Mouse (Mus musculus): ENCODE measurements at regions not wholly inside any gene's neighbourhood (a gene's known extent, or its start where the extent isn't known, plus 50 kb on each side); places are given as distances from the start of the nearest gene placed in this dataset.
A peak's percentile ranks its signal among the peaks of the same experiment; 100 is the strongest.

DNA sequence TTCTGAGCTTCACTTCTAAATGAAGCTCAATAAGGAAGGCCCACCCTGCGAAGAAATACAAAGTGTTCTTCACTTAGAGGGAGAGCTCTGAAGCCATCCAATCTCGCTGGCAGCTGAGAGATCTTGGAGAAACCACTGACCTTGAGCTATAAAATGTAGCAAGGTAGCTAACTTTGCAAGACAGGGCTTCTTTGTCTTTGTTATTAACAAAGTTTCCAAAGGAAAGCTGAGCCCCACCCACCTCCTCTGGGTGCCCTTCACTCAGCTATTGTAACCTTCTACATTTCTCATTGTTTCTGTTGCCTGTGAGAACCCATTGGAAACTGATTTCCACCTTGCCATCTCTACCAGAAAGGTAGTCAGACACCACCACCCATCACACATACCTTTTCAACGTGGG lies 57.2 kb upstream of the Usp9x start:
- DNase-seq: no peak

DNA sequence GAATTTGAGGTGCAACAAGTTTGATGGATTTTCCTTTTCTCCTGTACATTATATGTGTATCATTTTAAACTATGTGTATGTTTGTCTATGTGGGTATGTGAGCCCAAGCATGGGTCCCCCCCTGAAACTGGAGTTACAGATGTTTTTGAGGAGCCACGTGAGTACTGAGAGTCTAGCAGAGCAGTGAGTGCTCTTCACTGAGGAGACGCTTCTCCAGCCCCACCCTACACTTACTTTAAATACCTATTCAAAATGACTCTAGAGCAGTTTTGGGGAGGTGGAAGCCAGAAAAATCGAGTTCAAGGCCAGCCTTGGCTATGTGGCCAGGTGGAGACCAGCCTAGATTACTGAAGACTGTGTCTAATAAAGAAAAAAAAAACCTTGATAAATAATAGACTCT lies 58.2 kb upstream of the Usp9x start:
- no peak for DNase-seq

DNA sequence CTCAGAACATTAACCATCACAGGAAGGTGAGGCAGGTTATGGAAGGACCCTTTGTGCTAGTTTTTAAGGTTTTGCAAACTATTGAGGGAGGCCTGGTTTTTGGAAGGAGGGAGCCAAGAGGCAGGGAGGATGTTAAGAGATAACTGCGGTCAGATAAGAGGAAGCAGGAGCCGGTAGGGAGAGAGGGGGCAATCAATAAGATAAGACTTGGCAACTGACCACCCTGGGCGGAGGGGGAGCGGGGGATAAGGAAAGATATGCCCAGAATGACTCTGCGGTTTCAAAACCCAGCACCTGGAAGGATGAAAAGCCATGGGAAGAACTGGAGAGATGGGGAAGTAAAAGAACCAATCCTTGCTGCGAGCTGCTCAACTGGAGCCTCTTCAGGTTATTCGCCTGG lies 80.5 kb upstream of the Usp9x start:
- DNase-seq: no peak

DNA sequence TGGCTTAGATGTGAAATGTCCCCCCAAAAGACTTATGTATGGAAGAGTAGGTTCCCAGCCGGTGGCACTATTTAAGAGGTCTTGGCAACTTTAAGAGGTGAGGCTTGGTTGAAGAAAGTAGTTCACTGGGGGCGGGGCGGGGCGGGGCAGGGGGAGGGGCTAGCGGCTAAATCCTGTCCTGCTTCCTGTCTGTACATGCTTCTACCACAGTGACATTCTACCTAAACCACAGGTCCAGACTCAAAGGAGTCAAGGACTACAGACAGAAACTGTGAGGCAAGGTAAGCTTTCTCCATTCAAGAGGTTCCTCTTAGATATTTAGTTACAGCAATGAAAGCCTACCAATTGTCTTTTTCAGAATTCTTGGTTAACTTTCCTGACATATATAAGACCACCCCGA lies 93.6 kb upstream of the Usp9x start:
- DNase-seq: no peak

DNA sequence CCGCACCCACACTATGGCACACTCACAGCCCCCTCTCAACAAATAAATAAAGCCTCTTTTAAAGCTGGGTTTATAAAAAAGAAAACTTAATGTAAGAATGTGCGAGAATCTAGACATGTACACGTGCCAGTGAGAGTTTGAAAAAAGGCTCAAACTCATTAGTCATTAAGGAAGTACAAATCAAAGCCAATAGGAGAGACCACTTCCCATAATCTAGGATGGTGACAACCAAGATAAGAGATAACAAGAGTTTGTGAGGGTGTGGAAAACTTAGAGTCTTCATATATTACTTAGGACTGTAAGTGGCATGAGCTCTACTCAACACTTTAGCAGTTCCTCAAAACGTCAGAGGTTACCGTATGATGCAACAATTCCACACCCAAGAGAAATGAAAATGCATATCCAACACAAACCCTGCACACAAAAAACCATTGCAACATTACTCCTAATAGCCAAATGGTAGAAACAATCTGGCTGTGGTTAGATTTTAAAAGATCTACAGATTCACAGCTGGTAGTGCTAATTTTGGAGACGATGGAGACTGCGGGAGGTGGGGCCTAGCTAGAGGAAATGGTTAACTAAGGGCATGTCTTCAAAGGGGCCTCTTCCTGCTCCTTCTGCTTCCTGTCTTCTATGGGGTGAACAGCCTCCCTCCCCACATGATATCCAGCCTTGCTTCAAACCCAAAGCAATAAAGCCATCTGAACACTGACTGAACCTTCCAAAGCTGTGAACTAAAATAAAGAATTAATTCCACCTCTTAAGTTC lies 102.1 kb upstream of the Usp9x start:
- DNase-seq: no peak

DNA sequence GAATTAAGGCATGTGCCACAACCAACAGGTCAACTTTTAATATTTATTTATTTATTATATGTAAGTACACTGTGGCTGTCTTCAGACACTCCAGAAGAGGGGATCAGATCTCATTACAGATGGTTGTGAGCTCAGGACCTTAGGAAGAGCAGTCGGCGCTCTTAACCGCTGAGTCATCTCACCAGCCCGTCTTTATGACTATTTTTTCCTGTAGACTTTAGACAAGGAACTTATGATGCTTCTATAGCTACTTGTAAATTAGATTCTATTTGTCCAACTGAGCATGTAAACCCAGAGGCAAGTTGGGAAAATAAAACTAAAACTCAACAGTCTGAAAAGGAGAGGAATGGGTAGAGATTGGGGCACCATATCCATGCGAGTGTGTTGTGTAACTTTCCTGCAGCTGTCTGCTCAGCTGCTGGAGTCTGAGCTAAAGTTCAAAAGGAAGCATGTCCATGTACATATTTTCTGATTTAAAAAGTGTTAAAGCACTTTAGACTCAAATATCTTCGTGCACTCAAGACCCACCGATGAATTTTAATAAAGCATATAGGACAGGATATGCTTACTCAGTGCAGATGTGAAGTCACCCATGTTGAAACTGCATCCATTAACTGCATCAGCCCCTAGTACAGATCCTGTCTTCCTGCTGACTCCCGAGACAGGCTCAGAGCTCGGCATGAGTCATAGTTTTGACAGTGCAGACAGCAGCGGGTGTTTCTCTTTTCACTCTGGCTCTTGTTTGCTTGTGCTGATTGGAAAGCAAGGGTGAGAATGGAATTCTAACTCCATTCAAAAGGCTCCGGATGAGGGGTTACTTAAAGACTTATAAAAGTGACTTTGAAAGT lies 111.6 kb upstream of the Usp9x start:
- peak; percentile 52 for DNase-seq

DNA sequence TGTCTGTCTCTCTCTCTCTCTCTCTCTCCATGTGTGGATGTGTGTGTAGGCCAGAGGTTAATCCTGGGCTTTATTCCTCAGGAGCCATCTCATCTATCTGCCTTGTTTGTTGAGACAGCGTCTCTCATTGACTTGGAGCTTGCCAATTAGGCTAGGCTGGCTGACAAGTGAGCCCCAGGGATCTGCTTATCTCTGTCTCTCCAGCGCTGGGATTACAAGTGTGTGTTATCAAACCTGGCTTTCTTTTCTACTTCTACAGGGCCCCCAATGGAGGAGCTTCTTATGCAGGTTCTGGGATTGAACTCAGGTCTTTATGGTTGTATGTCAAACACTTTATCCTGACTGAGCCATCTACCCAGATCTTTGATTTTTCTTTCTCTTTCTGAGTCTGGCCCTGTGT lies 112.4 kb upstream of the Usp9x start:
- DNase-seq: no peak

DNA sequence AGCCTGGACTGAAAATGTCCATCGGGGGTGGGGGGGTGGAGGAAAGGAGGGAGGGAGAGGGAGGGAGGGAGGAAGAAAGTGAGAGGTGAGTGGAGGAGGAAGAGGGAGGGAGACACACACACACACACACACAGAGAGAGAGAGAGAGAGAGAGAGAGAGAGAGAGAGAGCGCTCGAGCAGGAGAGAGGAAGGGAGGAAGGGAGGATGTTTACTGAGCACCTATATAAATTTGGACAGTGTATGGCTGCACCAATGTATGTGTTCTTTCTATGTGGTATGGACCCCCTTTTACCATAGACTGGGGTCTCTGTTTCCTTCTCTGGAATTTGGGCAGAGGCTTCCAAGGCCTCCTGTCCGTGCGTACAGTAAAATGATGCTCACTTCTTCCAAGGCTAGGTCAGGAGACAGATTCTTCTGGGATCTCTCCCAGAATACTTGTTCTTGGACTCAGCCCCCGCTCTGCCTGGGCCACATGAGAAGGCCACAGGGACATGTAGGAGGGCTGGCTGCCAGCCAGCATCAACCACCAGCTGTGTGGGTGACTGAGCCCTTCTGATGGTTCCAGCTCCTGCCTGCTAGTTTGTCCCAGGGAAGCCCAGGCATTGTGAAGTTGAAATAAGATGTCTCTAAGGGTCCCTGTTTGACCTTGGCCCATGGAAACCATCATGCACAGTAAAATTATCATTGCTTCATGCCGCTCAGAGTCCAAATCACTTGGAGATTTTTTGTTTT lies 120.2 kb upstream of the Usp9x start:
- DNase-seq: peak; percentile 63

DNA sequence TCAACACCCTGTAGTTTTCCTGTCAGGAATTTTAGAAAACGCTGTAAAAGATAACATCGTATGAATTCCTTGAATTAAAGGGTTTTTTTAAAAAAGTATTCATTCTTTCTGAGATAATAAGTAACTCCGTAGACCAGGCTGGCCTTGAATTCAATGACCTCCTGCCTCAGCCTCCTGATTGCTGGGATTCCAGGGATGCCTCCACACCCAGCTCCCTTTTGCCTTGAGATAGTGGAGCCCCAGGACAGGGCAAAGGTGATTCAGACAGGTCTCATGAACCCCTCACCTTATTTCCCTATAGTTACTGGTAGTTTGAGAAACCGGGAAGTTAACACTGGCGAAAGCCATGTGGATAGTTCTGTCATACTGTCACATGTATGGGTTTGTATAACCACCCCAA lies 128.8 kb upstream of the Usp9x start:
- no peak for DNase-seq

DNA sequence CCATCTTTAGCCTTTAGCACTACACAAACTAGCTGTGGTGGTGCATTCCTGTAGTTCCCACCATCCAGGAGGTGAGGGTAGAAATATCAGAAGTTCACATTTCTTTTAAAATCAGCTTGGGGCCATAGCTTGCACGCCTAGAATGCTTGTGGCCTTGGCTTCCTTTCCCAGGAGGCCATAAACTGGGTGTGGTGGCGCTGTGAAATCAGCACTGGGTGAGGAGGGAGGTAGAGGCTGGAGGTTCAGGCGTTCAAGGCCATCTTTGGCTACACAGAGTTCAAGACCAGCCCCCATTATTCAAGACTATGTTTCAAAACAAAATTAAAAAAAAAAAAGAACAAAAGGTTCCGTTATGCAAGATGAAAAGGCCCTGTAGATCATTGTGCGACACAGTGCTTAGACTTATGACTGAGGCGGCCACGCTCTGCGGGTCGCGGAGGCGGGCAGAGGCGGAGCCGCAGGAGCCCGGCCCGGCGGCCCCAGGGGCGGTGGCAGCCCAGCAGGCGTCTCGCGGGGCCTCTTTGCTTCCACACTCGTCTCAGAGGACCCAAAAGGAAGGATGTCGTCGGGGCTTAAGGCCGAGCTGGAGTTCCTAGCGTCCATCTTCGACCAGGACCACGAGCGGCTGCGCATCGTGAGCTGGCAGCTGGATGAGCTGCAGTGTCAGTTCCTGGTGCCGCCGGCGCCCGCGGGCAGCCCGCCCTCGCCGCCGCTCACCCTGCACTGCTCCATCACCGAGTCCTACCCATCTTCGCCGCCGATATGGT lies 134.7 kb upstream of the Usp9x start:
- peak; percentile 28 for DNase-seq

DNA sequence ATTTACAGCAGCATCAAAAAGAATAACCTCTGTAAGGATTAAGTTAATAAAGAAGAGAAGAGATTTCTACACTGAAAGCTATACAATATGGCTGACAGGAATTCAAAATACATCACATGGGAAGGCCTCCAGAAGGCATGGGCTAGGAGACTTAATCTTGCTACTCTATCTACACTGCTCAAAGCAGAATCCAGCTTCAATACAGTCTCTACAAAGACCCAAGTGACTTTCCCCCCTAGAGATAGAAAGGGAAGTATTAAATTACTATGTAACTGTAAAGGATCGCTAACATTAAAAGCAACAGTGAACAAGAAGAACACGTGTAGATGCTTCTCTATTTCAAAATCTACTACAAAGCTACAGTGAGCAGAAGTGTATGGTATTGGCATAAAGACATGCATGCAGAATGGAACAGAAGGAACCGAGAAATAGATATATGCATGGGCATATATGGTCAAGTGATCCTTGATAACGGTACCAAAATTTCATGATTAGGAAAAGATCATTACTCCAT lies 137.9 kb upstream of the Usp9x start:
- no peak for DNase-seq

DNA sequence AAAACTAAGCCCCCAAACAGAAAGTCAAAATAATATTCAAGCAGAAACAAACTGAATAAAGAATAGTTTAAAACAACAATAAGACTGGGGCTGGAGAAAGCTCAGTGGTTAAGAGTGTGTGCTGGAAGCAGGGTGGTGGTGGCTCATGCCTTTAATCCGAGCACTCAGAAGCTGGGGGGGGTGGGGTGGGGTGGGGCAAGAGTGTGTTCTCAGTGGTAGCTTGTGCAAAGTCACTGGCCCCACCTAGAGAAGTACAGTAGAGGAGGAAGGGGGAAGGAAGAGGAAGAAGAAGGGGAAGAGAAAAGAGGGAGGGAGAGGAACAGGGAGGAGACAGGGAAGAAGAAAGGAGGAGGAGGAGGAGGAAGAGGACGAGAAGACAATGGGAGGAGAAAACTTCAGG lies 141.1 kb upstream of the Usp9x start:
- DNase-seq: no peak

DNA sequence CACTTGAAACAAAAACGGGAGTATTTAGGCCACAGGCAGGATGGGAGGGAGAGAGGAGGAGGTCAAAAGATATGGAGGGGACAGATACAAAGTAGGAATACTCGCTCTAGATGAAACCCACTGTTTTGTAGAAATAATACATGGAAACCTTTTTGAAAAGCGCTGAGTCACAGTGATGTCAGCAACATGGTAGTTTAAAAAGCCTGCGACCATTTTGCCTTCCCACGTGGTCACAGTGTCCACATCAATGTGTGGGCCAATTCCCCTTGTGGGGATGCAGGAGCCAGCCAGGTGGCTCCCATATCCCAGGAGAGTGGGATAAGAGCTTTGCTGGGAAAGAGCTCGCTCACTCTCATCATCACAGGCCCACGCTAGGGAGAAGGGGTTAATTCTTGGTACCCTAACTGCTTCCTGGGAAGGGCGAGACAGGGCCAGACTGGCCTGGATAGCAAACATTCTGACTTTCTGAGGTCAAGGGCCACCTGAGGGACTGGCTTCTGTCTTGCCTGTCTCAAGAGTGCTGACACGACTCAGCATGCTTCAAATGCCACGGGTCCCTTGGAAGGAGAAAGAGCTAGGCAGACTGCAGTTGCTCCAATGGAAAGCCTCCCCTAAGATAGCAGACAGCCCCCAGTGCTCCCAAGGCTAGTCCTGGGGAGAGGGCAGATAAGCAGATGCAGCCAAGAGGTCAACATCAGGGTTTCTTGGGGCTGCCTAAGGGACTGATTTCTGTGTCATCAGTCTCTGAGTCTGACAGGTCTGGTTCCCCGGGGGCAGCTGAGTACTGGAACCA lies 143.3 kb upstream of the Usp9x start:
- no peak for DNase-seq

DNA sequence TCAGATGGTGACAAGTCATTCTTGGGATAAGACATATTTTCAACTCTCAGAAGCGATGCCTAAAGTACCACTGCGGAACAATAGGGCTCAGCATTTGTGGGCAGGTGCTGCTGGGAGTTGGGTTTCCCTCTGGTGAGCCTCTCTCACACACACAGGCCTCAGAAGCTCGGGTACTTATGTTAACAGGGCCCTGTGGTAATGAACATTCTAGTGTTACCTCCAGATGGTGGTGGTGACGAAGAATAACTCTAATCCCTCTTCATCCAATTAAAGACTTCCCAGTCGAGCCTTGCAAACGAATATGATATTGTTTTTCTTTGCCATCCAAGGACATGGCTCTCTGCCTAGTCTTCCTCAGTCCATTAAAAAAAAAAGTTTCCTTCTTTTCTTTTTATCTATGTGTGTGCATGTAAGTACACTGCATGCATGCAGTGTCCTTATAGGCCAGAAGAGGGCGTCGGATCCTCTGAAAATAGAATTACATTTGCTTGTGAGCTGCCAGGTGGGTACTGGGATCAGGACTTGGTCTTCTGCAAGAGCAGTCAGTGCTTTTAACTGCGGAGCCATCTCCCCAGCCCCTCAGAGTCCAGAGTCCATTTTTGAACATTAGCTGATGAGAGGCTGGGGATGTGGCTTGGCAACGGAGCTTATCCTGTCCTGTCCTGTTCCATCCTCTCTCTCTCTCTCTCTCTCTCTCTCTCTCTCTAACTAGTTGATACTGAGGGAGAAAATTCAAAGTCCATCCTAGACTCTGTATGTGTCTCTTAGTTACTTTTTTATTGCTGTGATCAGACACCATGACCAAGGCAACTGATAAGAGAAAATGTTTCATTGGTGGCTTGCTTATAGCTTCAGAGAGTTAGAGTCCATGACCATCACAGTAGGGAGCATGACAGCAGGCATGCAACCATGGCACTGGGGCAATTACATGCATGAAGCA lies 146.3 kb upstream of the Usp9x start:
- no peak for DNase-seq

DNA sequence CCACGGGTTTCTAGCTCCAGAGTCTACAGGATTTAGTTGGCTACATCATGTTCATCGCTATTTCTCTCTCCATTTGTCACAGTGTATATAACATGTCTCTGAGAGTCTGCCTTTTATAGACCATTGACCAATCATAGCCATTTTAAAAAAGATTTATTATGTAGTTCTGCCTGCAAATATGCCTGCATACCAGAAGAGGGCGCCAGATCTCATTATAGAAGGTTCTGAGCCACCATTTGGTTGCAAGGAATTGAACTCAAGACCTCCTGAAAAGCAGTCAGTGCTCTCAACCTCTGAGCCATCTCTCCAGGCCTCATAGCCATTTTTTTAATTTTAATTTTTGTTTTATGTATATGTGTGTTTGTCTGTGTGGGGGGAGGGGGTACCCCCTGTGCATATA lies 151.7 kb upstream of the Usp9x start:
- no peak for DNase-seq

DNA sequence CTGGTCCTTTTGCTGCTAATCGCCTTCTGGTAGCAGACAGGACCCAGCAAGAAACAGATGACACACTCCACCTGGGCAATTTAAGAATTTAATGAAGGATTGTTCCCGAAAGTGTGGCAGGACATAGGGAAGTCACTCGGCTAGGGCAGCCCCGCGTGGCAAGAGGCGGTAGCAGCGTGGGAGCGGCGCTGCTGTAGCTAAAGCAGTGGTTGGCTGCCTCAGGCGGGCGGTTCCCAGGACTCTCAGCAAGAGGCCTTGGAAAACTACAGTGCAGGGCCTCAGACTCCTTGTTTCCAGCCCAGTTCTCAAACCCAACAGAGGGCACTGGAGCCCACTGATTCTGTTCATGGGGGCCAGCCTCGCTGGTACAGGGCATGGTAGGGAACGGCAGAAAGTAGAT lies 154.2 kb upstream of the Usp9x start:
- peak; percentile 4 for DNase-seq

DNA sequence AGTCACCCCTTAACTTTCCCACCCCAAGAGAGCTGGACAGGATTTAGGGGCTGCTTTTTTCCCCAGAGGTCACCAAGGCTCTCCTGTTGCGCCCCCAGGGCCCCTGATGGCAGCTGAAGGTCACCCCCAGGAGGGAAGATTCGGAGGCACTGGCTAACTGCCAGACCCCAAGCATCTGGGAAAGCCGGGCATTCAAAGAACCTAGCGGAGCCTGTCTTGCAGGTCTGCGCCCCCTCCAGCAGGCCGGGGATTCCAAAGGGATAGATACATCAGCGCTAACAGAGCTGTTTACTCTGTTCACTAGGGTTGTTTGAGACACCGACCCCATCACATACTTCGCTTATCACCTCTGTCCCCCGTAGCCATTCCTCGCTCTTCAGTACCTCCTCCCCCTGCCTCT lies 154.6 kb upstream of the Usp9x start:
- DNase-seq: no peak

DNA sequence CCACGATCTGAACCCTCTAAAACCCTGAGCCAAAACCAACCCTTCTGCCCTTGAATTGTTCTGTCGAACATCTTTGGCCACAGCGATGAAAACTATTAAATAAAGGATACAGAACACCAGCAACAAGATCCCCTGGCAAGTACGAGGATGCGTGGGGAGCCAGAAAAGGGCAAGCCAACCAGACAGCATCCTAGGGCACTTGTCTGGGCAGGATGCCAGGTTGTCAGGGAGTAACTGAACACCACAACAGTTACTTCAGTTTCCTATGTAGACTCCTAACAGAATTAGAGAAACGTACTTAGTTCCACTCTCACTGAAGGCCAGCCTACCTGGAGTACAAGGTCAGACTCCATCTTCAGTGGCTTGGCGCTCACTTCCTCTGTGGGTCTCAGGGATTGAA lies 138.4 kb upstream of the Med14 start:
- no peak for DNase-seq

DNA sequence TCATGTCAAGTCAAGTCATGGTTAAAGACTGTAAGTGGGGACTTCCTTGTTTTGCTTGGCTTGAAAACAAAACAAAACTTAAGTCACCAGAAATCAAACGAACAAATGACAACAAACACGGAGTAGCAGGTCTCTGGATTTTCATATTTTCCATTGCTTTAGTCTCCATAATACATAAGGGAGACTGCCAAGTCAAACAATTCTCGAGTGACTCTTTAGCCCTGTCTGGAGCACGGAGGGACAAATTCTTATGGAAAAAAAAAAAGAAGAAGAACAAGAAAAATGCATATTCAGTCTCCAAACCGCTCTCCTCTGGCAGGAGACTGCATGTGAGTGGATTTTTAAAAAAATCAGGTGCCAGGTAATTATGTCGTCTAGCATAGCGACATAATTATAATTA lies 129.6 kb upstream of the Med14 start:
- DNase-seq: no peak

DNA sequence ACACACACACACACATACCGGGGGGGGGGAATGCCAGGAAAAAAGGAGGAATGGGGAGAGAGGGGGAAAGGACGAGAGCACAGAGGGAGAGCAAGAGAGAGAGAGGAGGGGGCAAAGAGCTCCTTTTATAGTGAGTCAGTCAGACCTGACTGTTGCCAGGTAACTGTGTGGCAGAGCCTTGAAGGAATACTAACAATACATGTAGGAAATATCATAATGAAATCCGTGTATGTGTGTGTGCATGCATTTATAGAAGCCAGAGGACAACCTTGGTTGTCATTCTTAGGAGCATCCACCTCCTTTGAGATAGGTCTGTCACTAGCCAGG lies 127.6 kb upstream of the Med14 start:
- DNase-seq: no peak

Measured in right cerebral cortex, adult 18-20 months (tissue).